Mouse (Mus musculus) liver, adult (tissue): Measurements from ENCODE around the gene Psmb2.
A peak's percentile ranks its signal among the peaks of the same experiment; 100 is the strongest.

Experiments
- GATA4 ChIP-seq: IDR thresholded peaks from 2 replicates; pipeline ENCODE4 v1.6.1; 2014; ENCODE audit warnings: mild to moderate bottlenecking, low read length; ENCODE audit not compliant: insufficient replicate concordance

Psmb2 gene

GRCm38 (mm10) chr4:126677054-126678003, at the start of gene Psmb2:
TSS of gene Psmb2 (plus strand) at chr4:126677630.
- peak; percentile 88; the same call in 1 of the 2 replicates for TF ChIP-seq GATA4

- TF ChIP-seq GATA4, result no peak
These were observed 45.5 kb upstream of the Psmb2 start for GRCm38 (mm10) chr4:126631922-126632321.

GRCm38 (mm10) chr4:126632668-126633067, 44.8 kb upstream of the Psmb2 start:
- no peak for TF ChIP-seq GATA4

- TF ChIP-seq GATA4, result no peak
These were observed 41.1 kb upstream of the Psmb2 start for GRCm38 (mm10) chr4:126636330-126636729.

GRCm38 (mm10) chr4:126637446-126637845, 40.0 kb upstream of the Psmb2 start:
- TF ChIP-seq GATA4, result no peak

- TF ChIP-seq GATA4, result no peak
These were observed 38.1 kb upstream of the Psmb2 start for GRCm38 (mm10) chr4:126639339-126639738.

- TF ChIP-seq GATA4, result no peak
These were observed 35.5 kb upstream of the Psmb2 start for GRCm38 (mm10) chr4:126641901-126642300.

- no peak for TF ChIP-seq GATA4
These were observed 33.6 kb upstream of the Psmb2 start for GRCm38 (mm10) chr4:126643815-126644214.

GRCm38 (mm10) chr4:126644333-126644963, 33.0 kb upstream of the Psmb2 start:
- TF ChIP-seq GATA4, result no peak

GRCm38 (mm10) chr4:126647996-126648910, 29.2 kb upstream of the Psmb2 start:
- no peak for TF ChIP-seq GATA4

GRCm38 (mm10) chr4:126653148-126653547, 24.3 kb upstream of the Psmb2 start:
- no peak for TF ChIP-seq GATA4

GRCm38 (mm10) chr4:126655356-126655755, 22.1 kb upstream of the Psmb2 start:
- no peak for TF ChIP-seq GATA4

GRCm38 (mm10) chr4:126661249-126661648, 16.2 kb upstream of the Psmb2 start:
- no peak for TF ChIP-seq GATA4

GRCm38 (mm10) chr4:126667075-126667474, 10.4 kb upstream of the Psmb2 start:
- no peak for TF ChIP-seq GATA4

- no peak for TF ChIP-seq GATA4
These were observed 4.9 kb downstream of the Psmb2 start for GRCm38 (mm10) chr4:126682298-126682697.
